Mouse (Mus musculus) heart, postnatal 36 days (tissue): ENCODE results near the gene Shc3. TPM values are rescaled to one million over a fixed set of nuclear protein-coding genes. Genes with fewer than 3 reads are reported as not detected.
A peak's percentile ranks its signal among the peaks of the same experiment; 100 is the strongest.

ENCODE experiments used
- DNase-seq, 2 experiments: peaks; one replicate each; pipeline ENCODE4 v3.0.0; 2021 to 2022
- intact Hi-C: fragments of 180-260 bp; cut with DNase I; formaldehyde crosslinking; loops from one replicate; pipeline ENCODE4 v1.15.1; 2025
- total RNA-seq, 2 experiments: library from RNA; stranded (reverse); gene quantifications; 2 replicates each; pipeline ENCODE4 v1.2.3; 2021

Shc3 gene
- total RNA-seq, 2 experiments from 2014 or later, result 1.4 to 2.2 TPM

- DNase-seq, result no peak
- intact Hi-C loops, result no loop called here
Observed at GRCm38 (mm10) chr13:51490195-51490594, 79.0 kb downstream of the Shc3 start.

- no peak for DNase-seq
- intact Hi-C loops, result no loop called here
Observed at GRCm38 (mm10) chr13:51488945-51489344, 80.3 kb downstream of the Shc3 start.

GRCm38 (mm10) chr13:51485291-51485690, 83.9 kb downstream of the Shc3 start:
- DNase-seq, result no peak
- intact Hi-C loops, result no loop called here

- intact Hi-C loops, result no loop called here
- DNase-seq, result no peak
Observed at GRCm38 (mm10) chr13:51482786-51483185, 86.4 kb downstream of the Shc3 start.

GRCm38 (mm10) chr13:51480341-51481011, 88.7 kb downstream of the Shc3 start:
- DNase-seq, result no peak
- intact Hi-C loops, result no loop called here

GRCm38 (mm10) chr13:51479826-51480225, 89.4 kb downstream of the Shc3 start:
- intact Hi-C loops, result no loop called here
- no peak for DNase-seq

- no peak for DNase-seq
- intact Hi-C loops, result no loop called here
Observed at GRCm38 (mm10) chr13:51476991-51477390, 92.2 kb downstream of the Shc3 start.

GRCm38 (mm10) chr13:51468697-51469250, 100.4 kb downstream of the Shc3 start:
- intact Hi-C loops, result no loop called here
- DNase-seq, result no peak

GRCm38 (mm10) chr13:51466117-51466841, 102.9 kb downstream of the Shc3 start:
- DNase-seq, result no peak
- intact Hi-C loops, result no loop called here

GRCm38 (mm10) chr13:51464294-51464693, 104.9 kb downstream of the Shc3 start:
- intact Hi-C loops, result no loop called here
- no peak for DNase-seq

- DNase-seq, result no peak
- intact Hi-C loops, result no loop called here
Observed at GRCm38 (mm10) chr13:51456190-51456878, 112.9 kb downstream of the Shc3 start.

- DNase-seq, result no peak
- intact Hi-C loops, result no loop called here
Observed at GRCm38 (mm10) chr13:51446550-51446949, 122.7 kb downstream of the Shc3 start.

- intact Hi-C loops, result no loop called here
- DNase-seq, result no peak
Observed at GRCm38 (mm10) chr13:51442922-51443321, 126.3 kb downstream of the Shc3 start.

- intact Hi-C loops, result no loop called here
- DNase-seq, result no peak
Observed at GRCm38 (mm10) chr13:51437105-51438085, 131.8 kb downstream of the Shc3 start.

GRCm38 (mm10) chr13:51435146-51435545, 134.1 kb downstream of the Shc3 start:
- intact Hi-C loops, result no loop called here
- DNase-seq, result no peak

- intact Hi-C loops, result no loop called here
- no peak for DNase-seq
Observed at GRCm38 (mm10) chr13:51434460-51434859, 134.8 kb downstream of the Shc3 start.

- intact Hi-C loops, result no loop called here
- DNase-seq, result no peak
Observed at GRCm38 (mm10) chr13:51433371-51433770, 135.8 kb downstream of the Shc3 start.

GRCm38 (mm10) chr13:51425662-51426443, 143.4 kb downstream of the Shc3 start:
- intact Hi-C loops, result no loop called here
- no peak for DNase-seq

- intact Hi-C loops, result loop anchor here (1.0 to 5.0 kb wide), 2 partner anchors 193 to 475 kb away; no protein-coding TSS in a partner anchor
- DNase-seq, result peak; percentile 65 to 77
Observed at GRCm38 (mm10) chr13:51424647-51425046, 144.6 kb downstream of the Shc3 start.
